Mouse (Mus musculus) neural tube, embryonic 11.5 days (tissue): ENCODE measurements around the gene Kank3. TPM values are rescaled to one million over a fixed set of nuclear protein-coding genes. Genes with fewer than 3 reads are reported as not detected.
"Not testable (repeated sequence)": the region's sequence is repeated elsewhere in the genome, so short reads cannot be mapped to it uniquely, and the experiment has no call there.

Experiments
- ATAC-seq: fragments of 200-750 bp; cut with Nextera tagmentation; 2 replicates; pipeline ENCODE4 v1.8.0; 2017; ENCODE audit warnings: moderate number of reproducible peaks, mild to moderate bottlenecking, moderate TSS enrichment, moderate library complexity; ENCODE audit not compliant: insufficient read depth, low FRiP score, low TSS enrichment
- DNase-seq: peaks from one replicate; pipeline ENCODE4 v3.0.0-alpha.2; 2015; ENCODE audit warnings: low spot score
- H3K27ac ChIP-seq: fragments of 300-500 bp; sonication (generic); 2 replicates; pipeline ENCODE4 v1.5.1; 2014; ENCODE audit warnings: low read depth, mild to moderate bottlenecking, low read length
- H3K27me3 ChIP-seq: fragments of 300-500 bp; sonication (generic); 2 replicates; pipeline ENCODE4 v1.6.1; 2014; ENCODE audit warnings: mild to moderate bottlenecking, low read length, mixed read lengths; ENCODE audit not compliant: control insufficient read depth, insufficient read depth
- H3K36me3 ChIP-seq: fragments of 300-500 bp; sonication (generic); 2 replicates; pipeline ENCODE4 v1.6.1; 2014; ENCODE audit warnings: mild to moderate bottlenecking, low read length, moderate library complexity, mixed read lengths; ENCODE audit not compliant: control insufficient read depth, insufficient read depth
- H3K4me1 ChIP-seq: fragments of 300-500 bp; sonication (generic); 2 replicates; pipeline ENCODE4 v1.6.1; 2014; ENCODE audit warnings: low read length, mixed read lengths; ENCODE audit not compliant: control insufficient read depth, insufficient read depth
- H3K4me2 ChIP-seq: fragments of 300-500 bp; sonication (generic); 2 replicates; pipeline ENCODE4 v1.6.1; 2014; ENCODE audit warnings: low read depth, mild to moderate bottlenecking, moderate library complexity
- H3K4me3 ChIP-seq: fragments of 300-500 bp; sonication (generic); 2 replicates; pipeline ENCODE4 v1.5.1; 2014; ENCODE audit warnings: low read depth, low read length
- H3K9ac ChIP-seq: fragments of 300-500 bp; sonication (generic); 2 replicates; pipeline ENCODE4 v1.6.1; 2014; ENCODE audit warnings: mild to moderate bottlenecking, low read length
- H3K9me3 ChIP-seq: fragments of 300-500 bp; sonication (generic); 2 replicates; pipeline ENCODE4 v1.6.1; 2016; ENCODE audit warnings: low read length; ENCODE audit not compliant: control insufficient read depth
- WGBS: fragments of 180-500 bp; shearing (Covaris S2); extraction: QIAGEN DNeasy Blood & Tissue Kit; methylation state at CpG from one replicate; pipeline ENCODE4 v1.1.7; 2014; 5-methylcytosine and 5-hydroxymethylcytosine counted together
- polyA plus RNA-seq: library from polyadenylated mRNA; unstranded; fragments of >200 nt; fragmentation: Nextera tagmentation; extraction: Ambion mirVana; gene quantifications from 2 replicates; pipeline ENCODE4 v1.2.1, GENCODE M21; 2014

The Kank3 gene
- polyA plus RNA-seq, 1 experiment from 2014 or later, result 23.5 TPM

DNA sequence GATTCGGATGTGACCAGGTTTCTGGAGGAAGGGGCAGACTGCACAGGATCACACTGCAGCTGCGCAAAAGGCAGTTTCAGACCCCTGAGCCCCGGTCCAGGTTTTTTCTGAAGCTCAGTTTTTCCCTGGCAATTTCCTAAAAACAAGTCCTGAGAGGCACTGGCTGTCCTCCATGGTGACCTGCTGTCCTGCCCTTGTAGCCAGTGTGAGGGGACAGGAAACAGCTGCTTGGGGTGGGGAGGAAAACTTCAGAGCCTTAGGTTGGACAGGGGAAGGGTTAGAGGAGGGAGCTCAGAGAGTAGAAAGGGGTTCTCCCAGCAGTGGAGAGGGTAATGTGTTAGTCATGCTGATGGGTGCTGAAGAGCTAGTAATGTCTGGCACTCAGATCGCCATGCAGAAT lies 2.7 kb downstream of the Kank3 start:
- DNase-seq (no peak), ATAC-seq (no peak)
- H3K4me2 ChIP-seq, result no peak overlapping the region
- H3K4me3 ChIP-seq, result no peak overlapping the region
- H3K36me3 ChIP-seq, result no peaks in the 10 kb centered on the region
- H3K9me3 ChIP-seq, result no peaks in the 10 kb centered on the region
- no peak overlapping the region for H3K27ac ChIP-seq
- peaks cover 8% of the 10 kb centered on the region for H3K27me3 ChIP-seq
- peaks cover 6% of the 10 kb centered on the region for H3K4me1 ChIP-seq
- H3K9ac ChIP-seq, result no peak overlapping the region
- 68% methylated on average over 4 of the region's 4 CpGs for WGBS

DNA sequence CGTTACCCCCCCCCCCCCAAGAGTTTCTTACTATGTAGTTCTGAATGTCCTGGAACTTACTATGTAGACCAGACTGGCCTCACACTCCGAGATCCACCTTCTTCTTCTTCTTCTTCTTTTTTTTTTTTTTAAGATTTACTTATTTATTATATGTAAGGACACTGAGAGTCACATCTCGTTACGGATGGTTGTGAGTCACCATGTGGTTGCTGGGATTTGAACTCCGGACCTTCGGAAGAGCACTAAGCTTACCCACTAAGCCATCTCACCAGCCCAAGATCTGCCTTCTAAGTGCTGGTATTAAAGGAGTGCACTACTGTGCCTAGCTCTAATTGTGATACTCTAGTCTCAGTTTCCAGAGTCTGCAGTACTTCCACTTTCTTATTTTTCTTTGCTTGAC lies 5.1 kb downstream of the Kank3 start:
- no peaks in the 10 kb centered on the region; the same call in none of the 2 replicates for H3K36me3 ChIP-seq
- no peak overlapping the region for H3K9ac ChIP-seq
- H3K27ac ChIP-seq, result no peak overlapping the region
- H3K9me3 ChIP-seq, result no peaks in the 10 kb centered on the region
- 94% methylated on average over 5 of the region's 6 CpGs for WGBS
- H3K27me3 ChIP-seq, result peaks cover 8% of the 10 kb centered on the region
- DNase-seq (no peak), ATAC-seq (no peak)
- H3K4me1 ChIP-seq, result peaks cover 12% of the 10 kb centered on the region
- H3K4me3 ChIP-seq, result no peak overlapping the region
- no peak overlapping the region for H3K4me2 ChIP-seq

- WGBS, result 78% methylated on average over 5 of the region's 5 CpGs
- no peak for ATAC-seq
- DNase-seq, result no peak
Observed at GRCm38 (mm10) chr17:33816612-33817011, 6.3 kb downstream of the Kank3 start.

GRCm38 (mm10) chr17:33817184-33817968 lies 7.1 kb downstream of the Kank3 start:
- H3K27me3 ChIP-seq, result no peaks in the 10 kb centered on the region
- H3K4me1 ChIP-seq, result peaks cover 12% of the 10 kb centered on the region
- peak overlapping the region; percentile 74 for H3K9ac ChIP-seq
- H3K9me3 ChIP-seq, result no peaks in the 10 kb centered on the region
- H3K4me3 ChIP-seq, result peak overlapping the region; percentile 26
- WGBS, result under 1% methylated on average over 89 of the region's 89 CpGs
- DNase-seq, result peak; percentile 98
- H3K27ac ChIP-seq, result peak overlapping the region; percentile 80
- peaks cover 7% of the 10 kb centered on the region for H3K36me3 ChIP-seq
- H3K4me2 ChIP-seq, result peak overlapping the region; percentile 48
- ATAC-seq, result peak; percentile 95

More at GRCm38 (mm10) chr17:33816612-33817011, 6.3 kb downstream of the Kank3 start:
- Histone ChIP-seq H3K4me3 (no peak overlapping the region), H3K4me2 (peak overlapping the region; percentile 48; the same call in 1 of the 2 replicates), H3K4me1 (peaks cover 12% of the 10 kb centered on the region), H3K36me3 (peaks cover 3% of the 10 kb centered on the region), H3K27me3 (no peaks in the 10 kb centered on the region), H3K9me3 (no peaks in the 10 kb centered on the region), H3K9ac (no peak overlapping the region), H3K27ac (no peak overlapping the region)

GRCm38 (mm10) chr17:33817969-33818643 lies 7.8 kb downstream of the Kank3 start:
- Histone ChIP-seq H3K36me3 (peaks cover 7% of the 10 kb centered on the region), H3K9me3 (no peaks in the 10 kb centered on the region), H3K4me1 (peaks cover 14% of the 10 kb centered on the region), H3K4me2 (peak overlapping the region; percentile 48), H3K27me3 (no peaks in the 10 kb centered on the region), H3K9ac (peak overlapping the region; percentile 74), H3K27ac (peak overlapping the region; percentile 80), H3K4me3 (peak overlapping the region; percentile 26)
- ATAC-seq, result peak; percentile 2
- WGBS, result 20% methylated on average over 33 of the region's 33 CpGs
- DNase-seq, result no peak

DNA sequence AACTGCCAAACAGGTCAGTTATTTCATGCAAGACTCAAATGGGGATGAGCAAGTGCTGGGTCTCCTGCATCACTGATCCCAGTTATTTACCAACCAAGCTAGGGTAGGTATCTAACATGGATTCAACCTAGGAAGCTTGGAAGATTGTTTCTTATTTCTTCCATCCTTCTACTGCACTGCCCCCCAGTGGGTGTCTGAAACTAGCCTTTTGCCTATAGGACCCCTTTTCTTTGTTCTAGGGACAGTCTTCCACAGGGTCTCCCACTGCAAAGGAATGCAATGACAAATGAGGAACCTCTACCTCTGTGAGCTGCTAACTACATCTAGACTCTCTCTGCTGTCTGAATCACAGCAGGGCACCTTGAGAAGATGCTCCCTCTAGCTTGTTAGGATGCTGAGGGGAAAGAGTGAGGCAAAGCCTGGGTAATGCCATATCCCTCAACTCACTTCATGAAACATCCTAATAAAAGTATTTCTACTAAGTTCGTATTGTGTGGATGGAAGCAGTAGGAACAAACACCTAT lies 12.2 kb downstream of the Kank3 start:
- Histone ChIP-seq H3K4me2 (no peak overlapping the region), H3K9ac (no peak overlapping the region), H3K27ac (no peak overlapping the region), H3K9me3 (no peaks in the 10 kb centered on the region), H3K36me3 (peaks cover 9% of the 10 kb centered on the region), H3K4me1 (peaks cover 19% of the 10 kb centered on the region), H3K4me3 (no peak overlapping the region), H3K27me3 (no peaks in the 10 kb centered on the region)
- ATAC-seq (no peak), DNase-seq (no peak)
- 80% methylated on average over 1 of the region's 1 CpGs for WGBS

GRCm38 (mm10) chr17:33823171-33823570 lies 12.9 kb downstream of the Kank3 start:
- 79% methylated on average over 8 of the region's 8 CpGs for WGBS
- not testable (repeated sequence) for H3K27ac ChIP-seq, H3K36me3 ChIP-seq

GRCm38 (mm10) chr17:33824084-33824996 lies 14.0 kb downstream of the Kank3 start, which contains the start of the genes Rps28 and Ndufa7:
Gene Rps28, minus strand, starts transcription at chr17:33824562.
Gene Ndufa7, plus strand, starts transcription at chr17:33824572.
- Histone ChIP-seq H3K36me3 (peaks cover 9% of the 10 kb centered on the region), H3K9me3 (no peaks in the 10 kb centered on the region), H3K4me1 (peaks cover 10% of the 10 kb centered on the region; the same call in 1 of the 2 replicates), H3K27ac (0 out of 2 replicates have a peak within 1 kb of the TSS, but pooled peaks have one; percentile 36), H3K27me3 (no peaks in the 10 kb centered on the region), H3K4me2 (peak within 1 kb of the TSS; percentile 85), H3K9ac (peak within 1 kb of the TSS; percentile 82), H3K4me3 (peak within 1 kb of the TSS; percentile 78)
- WGBS, result under 1% methylated on average over 51 of the region's 51 CpGs
- DNase-seq (peak; percentile 98), ATAC-seq (peak; percentile 92)

More at GRCm38 (mm10) chr17:33823171-33823570, 12.9 kb downstream of the Kank3 start:
- ATAC-seq, H3K27me3 ChIP-seq, DNase-seq, H3K9me3 ChIP-seq: not testable (repeated sequence)
- H3K9ac ChIP-seq, result peak overlapping the region; percentile 82
- H3K4me1 ChIP-seq, result peaks cover 14% of the 10 kb centered on the region
- peak overlapping the region; percentile 78 for H3K4me3 ChIP-seq
- peak overlapping the region; percentile 85 for H3K4me2 ChIP-seq
